Mouse (Mus musculus) liver, embryonic 12.5 days (tissue): Measurements from ENCODE around the gene Myh14. TPM values are rescaled to one million over a fixed set of nuclear protein-coding genes. Genes with fewer than 3 reads are reported as not detected.

Experiments
- ATAC-seq: fragments of 200-750 bp; cut with Nextera tagmentation; 2 replicates; pipeline ENCODE4 v1.8.0; 2017; ENCODE audit warnings: moderate number of reproducible peaks, mild to moderate bottlenecking, moderate library complexity
- H3K27ac ChIP-seq: fragments of 300-500 bp; sonication (generic); 2 replicates; pipeline ENCODE4 v1.5.1; 2016; ENCODE audit warnings: mild to moderate bottlenecking
- H3K27me3 ChIP-seq: fragments of 300-500 bp; sonication (generic); replicated peaks from 2 replicates; pipeline ENCODE4 v1.6.1; 2016; ENCODE audit warnings: mild to moderate bottlenecking, moderate library complexity
- H3K36me3 ChIP-seq: fragments of 300-500 bp; sonication (generic); 2 replicates; pipeline ENCODE4 v1.6.1; 2016; ENCODE audit warnings: mild to moderate bottlenecking, moderate library complexity
- H3K4me1 ChIP-seq: fragments of 300-500 bp; sonication (generic); 2 replicates; pipeline ENCODE4 v1.6.1; 2016
- H3K4me2 ChIP-seq: fragments of 300-500 bp; sonication (generic); 2 replicates; pipeline ENCODE4 v1.6.1; 2016; ENCODE audit warnings: mild to moderate bottlenecking, moderate library complexity
- H3K4me3 ChIP-seq: fragments of 300-500 bp; sonication (generic); 2 replicates; pipeline ENCODE4 v1.5.1; 2016; ENCODE audit warnings: mild to moderate bottlenecking, moderate library complexity
- H3K9ac ChIP-seq: fragments of 300-500 bp; sonication (generic); 2 replicates; pipeline ENCODE4 v1.6.1; 2016; ENCODE audit warnings: mild to moderate bottlenecking, moderate library complexity
- H3K9me3 ChIP-seq: fragments of 300-500 bp; sonication (generic); replicated peaks from 2 replicates; pipeline ENCODE4 v1.6.1; 2016; ENCODE audit warnings: mild to moderate bottlenecking, moderate library complexity
- WGBS: fragments of 180-500 bp; shearing (Covaris S2); methylation state at CpG from one replicate; pipeline ENCODE4 v1.1.7; 2016; ENCODE audit not compliant: insufficient replicate concordance; 5-methylcytosine and 5-hydroxymethylcytosine counted together
- polyA plus RNA-seq: library from polyadenylated mRNA; unstranded; fragments of >200 nt; fragmentation: Nextera tagmentation; extraction: Ambion mirVana; gene quantifications from 2 replicates; pipeline ENCODE4 v1.2.1, GENCODE M21; 2016

Gene Myh14
- polyA plus RNA-seq, 1 experiment from 2014 or later: 0.13 TPM

DNA sequence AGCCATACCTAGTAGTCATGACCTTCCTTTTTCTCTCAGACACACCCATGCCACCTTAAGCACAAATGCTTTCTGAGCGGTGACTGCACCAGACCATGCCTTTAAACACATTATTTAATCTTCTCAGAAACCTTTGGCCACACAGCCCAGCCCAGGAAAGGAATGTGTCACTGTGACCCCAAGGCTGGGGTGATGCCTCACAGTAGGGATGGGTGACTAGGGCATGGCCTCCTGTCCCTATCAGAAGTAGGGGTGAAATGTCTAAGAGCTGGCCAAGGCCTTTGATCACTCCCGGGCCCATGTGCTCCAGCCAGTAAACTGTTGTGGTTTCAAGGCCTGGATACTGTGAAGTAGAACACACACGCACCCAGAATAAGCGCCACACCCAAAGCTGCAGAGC is 24.6 kb upstream of the Myh14 start:
- Histone ChIP-seq H3K27me3 (peaks cover 39% of the 10 kb centered on the region; the same call in 1 of the 2 replicates), H3K4me2 (no peak overlapping the region), H3K27ac (no peak overlapping the region), H3K4me1 (peaks cover 13% of the 10 kb centered on the region), H3K4me3 (no peak overlapping the region), H3K9me3 (no peaks in the 10 kb centered on the region), H3K9ac (no peak overlapping the region), H3K36me3 (no peaks in the 10 kb centered on the region)
- no peak for ATAC-seq
- WGBS: 62% methylated on average over 4 of the region's 4 CpGs

- H3K9ac ChIP-seq: no peak overlapping the region
- no peak for ATAC-seq
- 49% methylated on average over 10 of the region's 10 CpGs for WGBS
- peaks cover 13% of the 10 kb centered on the region for H3K4me1 ChIP-seq
- H3K27ac ChIP-seq: no peak overlapping the region
- H3K27me3 ChIP-seq: peaks cover 30% of the 10 kb centered on the region; the same call in 1 of the 2 replicates
- no peak overlapping the region for H3K4me3 ChIP-seq
- no peak overlapping the region for H3K4me2 ChIP-seq
- H3K36me3 ChIP-seq: no peaks in the 10 kb centered on the region
- H3K9me3 ChIP-seq: no peaks in the 10 kb centered on the region
These were observed 23.0 kb upstream of the Myh14 start for GRCm38 (mm10) chr7:44693427-44694175.

DNA sequence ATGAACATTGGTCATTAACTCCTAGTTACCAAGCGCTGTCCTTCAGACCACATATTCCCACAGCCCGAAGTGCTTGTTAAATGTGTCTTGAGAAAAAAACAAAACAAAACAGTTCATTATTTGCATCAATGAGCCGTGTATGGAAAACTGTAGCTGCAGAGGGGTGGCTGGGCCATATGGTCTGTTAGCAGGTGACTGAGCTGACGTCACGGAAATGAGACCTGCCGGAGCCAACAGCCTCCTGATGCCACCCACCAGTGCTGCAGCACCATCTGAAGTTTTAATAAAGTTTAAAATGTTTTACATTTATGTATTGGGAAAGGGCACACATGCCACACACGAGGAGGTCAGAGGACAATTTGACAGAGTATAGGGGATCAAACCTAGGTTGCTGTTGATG is 18.7 kb upstream of the Myh14 start:
- Histone ChIP-seq H3K9ac (no peak overlapping the region), H3K27me3 (0 out of 2 replicates have a peak, but pooled peaks cover 5% of the 10 kb centered on the region), H3K9me3 (no peaks in the 10 kb centered on the region), H3K4me3 (no peak overlapping the region), H3K27ac (no peak overlapping the region), H3K36me3 (no peaks in the 10 kb centered on the region), H3K4me2 (no peak overlapping the region), H3K4me1 (no peaks in the 10 kb centered on the region)
- 74% methylated on average over 7 of the region's 7 CpGs for WGBS
- no peak for ATAC-seq

DNA sequence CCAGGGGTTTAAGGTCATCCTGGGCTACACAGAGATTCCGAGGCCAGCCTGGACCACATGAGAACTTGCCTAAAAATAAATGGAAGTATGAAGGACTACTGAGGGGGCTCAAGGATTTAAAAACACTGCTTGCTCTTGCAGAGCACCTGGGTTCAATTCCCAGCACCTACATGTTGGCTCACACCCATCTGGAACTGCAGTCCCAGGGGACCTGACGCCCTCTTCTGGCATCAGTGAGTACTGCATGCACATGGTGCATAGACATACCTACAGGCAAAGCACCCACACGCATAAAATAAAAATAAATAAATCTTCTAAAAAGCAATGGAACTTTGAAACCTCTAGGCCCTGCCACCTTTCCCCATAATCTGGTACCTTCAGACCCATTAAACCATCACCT is 18.2 kb upstream of the Myh14 start:
- Histone ChIP-seq H3K36me3 (no peaks in the 10 kb centered on the region), H3K4me2 (no peak overlapping the region), H3K27ac (no peak overlapping the region), H3K9me3 (no peaks in the 10 kb centered on the region), H3K9ac (no peak overlapping the region), H3K4me1 (no peaks in the 10 kb centered on the region), H3K27me3 (0 out of 2 replicates have a peak, but pooled peaks cover 3% of the 10 kb centered on the region), H3K4me3 (no peak overlapping the region)
- ATAC-seq: no peak
- WGBS: 66% methylated on average over 3 of the region's 3 CpGs

GRCm38 (mm10) chr7:44685531-44686402 is 15.1 kb upstream of the Myh14 start:
- H3K4me1 ChIP-seq: no peaks in the 10 kb centered on the region
- WGBS: 40% methylated on average over 17 of the region's 17 CpGs
- ATAC-seq: no peak

DNA sequence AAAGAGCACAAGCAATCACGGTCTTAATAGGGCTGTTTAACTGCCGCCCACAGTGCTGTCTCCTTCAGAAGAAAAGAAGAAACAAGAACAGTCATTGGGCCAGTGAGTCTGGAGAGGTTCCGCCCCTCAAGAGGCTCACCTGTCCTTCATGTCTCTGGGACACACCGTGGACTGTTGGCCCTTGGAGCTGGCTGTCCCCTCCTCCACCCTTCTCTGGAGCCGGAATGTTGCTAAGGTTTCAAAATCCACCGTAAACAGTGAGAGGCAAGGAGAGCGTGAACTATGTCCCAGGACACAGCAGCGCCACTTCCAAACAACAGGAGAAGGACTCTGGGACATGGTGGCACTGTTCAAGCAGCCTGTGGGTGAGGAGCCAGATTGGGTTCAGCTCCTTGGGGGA is 13.0 kb upstream of the Myh14 start:
- Histone ChIP-seq H3K9me3 (no peaks in the 10 kb centered on the region), H3K27ac (no peak overlapping the region)

More at GRCm38 (mm10) chr7:44685531-44686402, 15.1 kb upstream of the Myh14 start:
- Histone ChIP-seq H3K27ac (no peak overlapping the region), H3K36me3 (no peaks in the 10 kb centered on the region), H3K4me2 (no peak overlapping the region), H3K9me3 (no peaks in the 10 kb centered on the region), H3K4me3 (no peak overlapping the region), H3K9ac (no peak overlapping the region), H3K27me3 (no peaks in the 10 kb centered on the region)

GRCm38 (mm10) chr7:44676611-44677010 is 6.0 kb upstream of the Myh14 start:
- no peak overlapping the region for H3K4me3 ChIP-seq
- H3K27ac ChIP-seq: no peak overlapping the region
- no peak for ATAC-seq
- H3K9ac ChIP-seq: no peak overlapping the region
- H3K36me3 ChIP-seq: no peaks in the 10 kb centered on the region
- H3K4me1 ChIP-seq: no peaks in the 10 kb centered on the region
- H3K27me3 ChIP-seq: peaks cover 10% of the 10 kb centered on the region
- peaks cover 4% of the 10 kb centered on the region for H3K9me3 ChIP-seq
- no peak overlapping the region for H3K4me2 ChIP-seq
- 59% methylated on average over 2 of the region's 2 CpGs for WGBS

More for the DNA sequence above, 13.0 kb upstream of the Myh14 start:
- Histone ChIP-seq H3K36me3 (no peaks in the 10 kb centered on the region), H3K4me1 (no peaks in the 10 kb centered on the region), H3K4me2 (no peak overlapping the region), H3K4me3 (no peak overlapping the region), H3K9ac (no peak overlapping the region), H3K27me3 (no peaks in the 10 kb centered on the region)
- 69% methylated on average over 8 of the region's 8 CpGs for WGBS
- ATAC-seq: no peak

- H3K27me3 ChIP-seq: peaks cover 15% of the 10 kb centered on the region
- no peak overlapping the region for H3K9ac ChIP-seq
- H3K4me3 ChIP-seq: no peak overlapping the region
- no peak for ATAC-seq
- H3K4me2 ChIP-seq: no peak overlapping the region
- no peaks in the 10 kb centered on the region for H3K36me3 ChIP-seq
- peaks cover 4% of the 10 kb centered on the region for H3K9me3 ChIP-seq
- peaks cover 4% of the 10 kb centered on the region; the same call in 1 of the 2 replicates for H3K4me1 ChIP-seq
- WGBS: 49% methylated on average over 4 of the region's 4 CpGs
- H3K27ac ChIP-seq: no peak overlapping the region
These were observed 5.5 kb upstream of the Myh14 start for GRCm38 (mm10) chr7:44676126-44676525.

GRCm38 (mm10) chr7:44675171-44675570 is 4.5 kb upstream of the Myh14 start:
- Histone ChIP-seq H3K27ac (no peak overlapping the region), H3K4me3 (no peak overlapping the region), H3K36me3 (no peaks in the 10 kb centered on the region), H3K4me2 (no peak overlapping the region), H3K27me3 (peaks cover 25% of the 10 kb centered on the region), H3K9ac (no peak overlapping the region), H3K9me3 (peaks cover 4% of the 10 kb centered on the region), H3K4me1 (peaks cover 9% of the 10 kb centered on the region; the same call in 1 of the 2 replicates)
- ATAC-seq: no peak
- WGBS: 68% methylated on average over 6 of the region's 6 CpGs

- Histone ChIP-seq H3K9me3 (peaks cover 4% of the 10 kb centered on the region), H3K36me3 (no peaks in the 10 kb centered on the region), H3K4me2 (no peak overlapping the region), H3K9ac (no peak overlapping the region), H3K4me3 (no peak overlapping the region), H3K4me1 (peaks cover 9% of the 10 kb centered on the region; the same call in 1 of the 2 replicates), H3K27me3 (peaks cover 30% of the 10 kb centered on the region), H3K27ac (no peak overlapping the region)
- WGBS: 50% methylated on average over 4 of the region's 4 CpGs
- ATAC-seq: no peak
These were observed 3.9 kb upstream of the Myh14 start for GRCm38 (mm10) chr7:44674511-44674910.

DNA sequence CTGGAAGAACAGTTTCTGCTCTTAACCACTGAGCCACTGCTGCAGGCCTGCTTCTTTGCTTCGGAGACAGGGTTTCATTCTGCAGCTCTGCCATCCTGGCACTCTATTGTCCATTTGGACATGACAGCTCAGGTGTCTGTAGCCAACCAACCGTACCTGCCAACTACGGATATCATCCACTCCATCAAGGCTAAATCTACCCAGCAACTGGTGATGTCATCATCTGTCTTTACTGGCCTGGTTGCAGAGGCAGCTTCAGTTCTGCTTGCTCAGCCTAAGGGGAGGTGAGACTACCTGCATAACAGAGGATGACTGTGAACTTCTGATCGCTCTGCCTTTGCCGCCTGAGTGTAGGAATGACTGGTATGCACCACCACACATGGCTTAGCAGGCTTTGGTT is 1.6 kb upstream of the Myh14 start:
- Histone ChIP-seq H3K4me2 (no peak overlapping the region), H3K4me1 (peaks cover 9% of the 10 kb centered on the region; the same call in 1 of the 2 replicates), H3K9me3 (peaks cover 4% of the 10 kb centered on the region), H3K9ac (no peak overlapping the region), H3K36me3 (no peaks in the 10 kb centered on the region), H3K4me3 (no peak overlapping the region), H3K27me3 (peaks cover 47% of the 10 kb centered on the region), H3K27ac (no peak overlapping the region)
- 60% methylated on average over 5 of the region's 5 CpGs for WGBS
- no peak for ATAC-seq

- Histone ChIP-seq H3K4me1 (peaks cover 9% of the 10 kb centered on the region; the same call in 1 of the 2 replicates), H3K9me3 (peaks cover 7% of the 10 kb centered on the region), H3K36me3 (no peaks in the 10 kb centered on the region), H3K27me3 (peaks cover 52% of the 10 kb centered on the region), H3K4me2 (no peak overlapping the region), H3K27ac (no peak overlapping the region), H3K4me3 (no peak overlapping the region), H3K9ac (no peak overlapping the region)
- 17% methylated on average over 21 of the region's 21 CpGs for WGBS
- ATAC-seq: no peak
These were observed 1.5 kb downstream of the Myh14 start for GRCm38 (mm10) chr7:44669103-44669502.
